Mouse (Mus musculus): Measurements from ENCODE around the gene Gm9833. TPM values are rescaled to one million over a fixed set of nuclear protein-coding genes. Genes with fewer than 3 reads are reported as not detected.

Gm9833 gene
- polyA plus RNA-seq, 1 experiment from 2014 or later = 4.7 TPM

GRCm38 (mm10) chr3:10084102-10084501 is 3.8 kb upstream of the Gm9833 start:
- Histone ChIP-seq H3K27ac (replicated peaks; ENCODE audit: low read depth, low read length) (no peak overlapping the region), H3K9me3 (ENCODE audit: control insufficient read depth, low read length) (no peaks in the 10 kb centered on the region), H3K4me2 (ENCODE audit: low read depth, severe bottlenecking) (no peak overlapping the region), H3K9ac (ENCODE audit: low read length) (no peak overlapping the region), H3K4me3 (ENCODE audit: low read depth, low read length) (no peak overlapping the region), H3K36me3 (ENCODE audit: control insufficient read depth, insufficient read depth, low read length) (no peaks in the 10 kb centered on the region), H3K4me1 (ENCODE audit: control insufficient read depth, insufficient read depth, low read length) (no peaks in the 10 kb centered on the region), H3K27me3 (ENCODE audit: control insufficient read depth, insufficient read depth, low read length) (no peaks in the 10 kb centered on the region)
- WGBS = 67% methylated on average over 3 of the region's 3 CpGs
- DNase-seq (ENCODE audit: low spot score) (no peak), ATAC-seq (ENCODE audit: insufficient number of reproducible peaks, low FRiP score, low TSS enrichment, low read depth) (no peak)

GRCm38 (mm10) chr3:10085396-10086119 is 2.4 kb upstream of the Gm9833 start:
- no peaks in the 10 kb centered on the region for H3K4me1 ChIP-seq (ENCODE audit: control insufficient read depth, insufficient read depth, low read length)
- no peak overlapping the region for H3K4me3 ChIP-seq (ENCODE audit: low read depth, low read length)
- ATAC-seq (ENCODE audit: insufficient number of reproducible peaks, low FRiP score, low TSS enrichment, low read depth) = no peak
- no peaks in the 10 kb centered on the region for H3K27me3 ChIP-seq (ENCODE audit: control insufficient read depth, insufficient read depth, low read length)
- no peak for DNase-seq (ENCODE audit: low spot score)
- WGBS = 84% methylated on average over 7 of the region's 7 CpGs
- H3K9ac ChIP-seq (ENCODE audit: low read length) = no peak overlapping the region
- H3K9me3 ChIP-seq (ENCODE audit: control insufficient read depth, low read length) = no peaks in the 10 kb centered on the region
- no peak overlapping the region for H3K27ac ChIP-seq (replicated peaks; ENCODE audit: low read depth, low read length)
- H3K4me2 ChIP-seq (ENCODE audit: low read depth, severe bottlenecking) = no peak overlapping the region
- no peaks in the 10 kb centered on the region for H3K36me3 ChIP-seq (ENCODE audit: control insufficient read depth, insufficient read depth, low read length)

- DNase-seq (ENCODE audit: low spot score) (no peak), ATAC-seq (ENCODE audit: insufficient number of reproducible peaks, low FRiP score, low TSS enrichment, low read depth) (no peak)
- no peak overlapping the region for H3K4me2 ChIP-seq (ENCODE audit: low read depth, severe bottlenecking)
- H3K4me3 ChIP-seq (ENCODE audit: low read depth, low read length) = no peak overlapping the region
- no peaks in the 10 kb centered on the region for H3K4me1 ChIP-seq (ENCODE audit: control insufficient read depth, insufficient read depth, low read length)
- H3K9ac ChIP-seq (ENCODE audit: low read length) = no peak overlapping the region
- H3K27me3 ChIP-seq (ENCODE audit: control insufficient read depth, insufficient read depth, low read length) = no peaks in the 10 kb centered on the region
- H3K27ac ChIP-seq (replicated peaks; ENCODE audit: low read depth, low read length) = no peak overlapping the region
- 92% methylated on average over 8 of the region's 8 CpGs for WGBS
- H3K36me3 ChIP-seq (ENCODE audit: control insufficient read depth, insufficient read depth, low read length) = no peaks in the 10 kb centered on the region
- H3K9me3 ChIP-seq (ENCODE audit: control insufficient read depth, low read length) = no peaks in the 10 kb centered on the region
Measured at GRCm38 (mm10) chr3:10087511-10087910, 399 bp upstream of the Gm9833 start.

- no peaks in the 10 kb centered on the region for H3K4me1 ChIP-seq (ENCODE audit: control insufficient read depth, insufficient read depth, low read length)
- ATAC-seq (ENCODE audit: insufficient number of reproducible peaks, low FRiP score, low TSS enrichment, low read depth) = no peak
- no peak overlapping the region for H3K4me2 ChIP-seq (ENCODE audit: low read depth, severe bottlenecking)
- WGBS = 77% methylated on average over 6 of the region's 6 CpGs
- no peaks in the 10 kb centered on the region for H3K27me3 ChIP-seq (ENCODE audit: control insufficient read depth, insufficient read depth, low read length)
- no peaks in the 10 kb centered on the region for H3K9me3 ChIP-seq (ENCODE audit: control insufficient read depth, low read length)
- H3K4me3 ChIP-seq (ENCODE audit: low read depth, low read length) = no peak overlapping the region
- no peak overlapping the region for H3K9ac ChIP-seq (ENCODE audit: low read length)
- H3K36me3 ChIP-seq (ENCODE audit: control insufficient read depth, insufficient read depth, low read length) = no peaks in the 10 kb centered on the region
- no peak overlapping the region for H3K27ac ChIP-seq (replicated peaks; ENCODE audit: low read depth, low read length)
- no peak for DNase-seq (ENCODE audit: low spot score)
Measured at GRCm38 (mm10) chr3:10091616-10092140, 3.8 kb downstream of the Gm9833 start.

- H3K27me3 ChIP-seq (ENCODE audit: control insufficient read depth, insufficient read depth, low read length) = no peaks in the 10 kb centered on the region
- no peak overlapping the region for H3K4me2 ChIP-seq (ENCODE audit: low read depth, severe bottlenecking)
- peak; percentile 45 for DNase-seq (ENCODE audit: low spot score)
Measured at GRCm38 (mm10) chr3:10092499-10092898, 4.6 kb downstream of the Gm9833 start.

GRCm38 (mm10) chr3:10092914-10093313 is 5.0 kb downstream of the Gm9833 start:
- Histone ChIP-seq H3K27me3 (ENCODE audit: control insufficient read depth, insufficient read depth, low read length) (no peaks in the 10 kb centered on the region), H3K36me3 (ENCODE audit: control insufficient read depth, insufficient read depth, low read length) (no peaks in the 10 kb centered on the region)
- WGBS = 68% methylated on average over 6 of the region's 6 CpGs

More at GRCm38 (mm10) chr3:10092499-10092898, 4.6 kb downstream of the Gm9833 start:
- no peak overlapping the region for H3K27ac ChIP-seq (replicated peaks; ENCODE audit: low read depth, low read length)
- no peak overlapping the region for H3K9ac ChIP-seq (ENCODE audit: low read length)
- no peaks in the 10 kb centered on the region for H3K9me3 ChIP-seq (ENCODE audit: control insufficient read depth, low read length)
- no peak for ATAC-seq (ENCODE audit: insufficient number of reproducible peaks, low FRiP score, low TSS enrichment, low read depth)
- H3K4me3 ChIP-seq (ENCODE audit: low read depth, low read length) = no peak overlapping the region
- WGBS = 20% methylated on average over 7 of the region's 7 CpGs
- no peaks in the 10 kb centered on the region for H3K36me3 ChIP-seq (ENCODE audit: control insufficient read depth, insufficient read depth, low read length)
- no peaks in the 10 kb centered on the region for H3K4me1 ChIP-seq (ENCODE audit: control insufficient read depth, insufficient read depth, low read length)

GRCm38 (mm10) chr3:10095076-10095622 is 7.2 kb downstream of the Gm9833 start:
- H3K4me2 ChIP-seq (ENCODE audit: low read depth, severe bottlenecking) = no peak overlapping the region
- H3K9ac ChIP-seq (ENCODE audit: low read length) = no peak overlapping the region
- H3K36me3 ChIP-seq (ENCODE audit: control insufficient read depth, insufficient read depth, low read length) = no peaks in the 10 kb centered on the region
- H3K9me3 ChIP-seq (ENCODE audit: control insufficient read depth, low read length) = no peaks in the 10 kb centered on the region
- ATAC-seq (ENCODE audit: insufficient number of reproducible peaks, low FRiP score, low TSS enrichment, low read depth) (no peak), DNase-seq (ENCODE audit: low spot score) (no peak)
- 88% methylated on average over 2 of the region's 2 CpGs for WGBS
- no peak overlapping the region for H3K4me3 ChIP-seq (ENCODE audit: low read depth, low read length)
- no peak overlapping the region for H3K27ac ChIP-seq (replicated peaks; ENCODE audit: low read depth, low read length)
- H3K27me3 ChIP-seq (ENCODE audit: control insufficient read depth, insufficient read depth, low read length) = no peaks in the 10 kb centered on the region
- H3K4me1 ChIP-seq (ENCODE audit: control insufficient read depth, insufficient read depth, low read length) = no peaks in the 10 kb centered on the region

More at GRCm38 (mm10) chr3:10092914-10093313, 5.0 kb downstream of the Gm9833 start:
- no peak overlapping the region for H3K27ac ChIP-seq (replicated peaks; ENCODE audit: low read depth, low read length)
- DNase-seq (ENCODE audit: low spot score) (no peak), ATAC-seq (ENCODE audit: insufficient number of reproducible peaks, low FRiP score, low TSS enrichment, low read depth) (no peak)
- no peaks in the 10 kb centered on the region for H3K9me3 ChIP-seq (ENCODE audit: control insufficient read depth, low read length)
- H3K4me3 ChIP-seq (ENCODE audit: low read depth, low read length) = no peak overlapping the region
- no peak overlapping the region for H3K4me2 ChIP-seq (ENCODE audit: low read depth, severe bottlenecking)
- no peaks in the 10 kb centered on the region for H3K4me1 ChIP-seq (ENCODE audit: control insufficient read depth, insufficient read depth, low read length)
- H3K9ac ChIP-seq (ENCODE audit: low read length) = no peak overlapping the region

- no peak overlapping the region for H3K9ac ChIP-seq (ENCODE audit: low read length)
- no peaks in the 10 kb centered on the region for H3K4me1 ChIP-seq (ENCODE audit: control insufficient read depth, insufficient read depth, low read length)
- H3K4me3 ChIP-seq (ENCODE audit: low read depth, low read length) = no peak overlapping the region
- H3K4me2 ChIP-seq (ENCODE audit: low read depth, severe bottlenecking) = no peak overlapping the region
- no peaks in the 10 kb centered on the region for H3K27me3 ChIP-seq (ENCODE audit: control insufficient read depth, insufficient read depth, low read length)
- H3K9me3 ChIP-seq (ENCODE audit: control insufficient read depth, low read length) = no peaks in the 10 kb centered on the region
- no peak for ATAC-seq (ENCODE audit: insufficient number of reproducible peaks, low FRiP score, low TSS enrichment, low read depth)
- WGBS = 87% methylated on average over 5 of the region's 5 CpGs
- H3K36me3 ChIP-seq (ENCODE audit: control insufficient read depth, insufficient read depth, low read length) = no peaks in the 10 kb centered on the region
- no peak for DNase-seq (ENCODE audit: low spot score)
- H3K27ac ChIP-seq (replicated peaks; ENCODE audit: low read depth, low read length) = no peak overlapping the region
Measured at GRCm38 (mm10) chr3:10099756-10100155, 11.8 kb downstream of the Gm9833 start.

All from limb, embryonic 11.5 days (tissue).